In the genomic region with DNA sequence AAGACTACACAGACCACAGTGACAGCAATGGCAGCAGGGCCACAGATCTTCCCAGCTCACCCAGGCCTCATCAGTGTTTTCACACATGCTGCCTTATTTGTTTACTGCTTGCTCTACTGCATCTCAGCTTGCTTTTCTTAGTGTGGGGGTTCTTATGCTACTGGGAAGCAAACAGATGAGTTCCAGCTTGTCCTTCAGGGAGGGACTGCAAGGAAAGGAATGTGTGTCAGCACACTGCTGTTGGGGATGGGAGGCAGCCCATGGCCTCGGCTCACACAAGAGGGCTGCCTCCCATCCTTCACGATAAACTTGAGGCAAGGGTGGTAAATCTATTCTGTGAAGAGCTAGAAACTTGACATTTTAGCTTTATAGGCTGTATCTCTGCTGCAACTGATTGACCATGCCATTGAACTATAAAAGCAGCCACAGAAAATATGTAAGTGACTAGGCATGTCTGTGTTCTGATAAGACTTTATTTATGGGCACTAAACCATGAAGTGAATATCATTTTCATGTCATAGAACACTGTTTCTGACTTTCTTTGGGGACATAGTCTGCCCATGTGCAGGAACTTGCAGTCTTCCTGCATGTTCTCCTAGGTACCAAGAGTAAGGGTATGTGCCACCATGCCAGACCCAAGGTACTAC, we compare ENCODE assay signal across 17 mouse cellular contexts. TPM values are rescaled to one million over a fixed set of nuclear protein-coding genes. Genes with fewer than 3 reads are reported as not detected.
DNase-seq lines count a peak whose midpoint lies in the region; ATAC-seq lines count a peak whose summit lies in the region.
"Had no signal": no experiment of that assay in that cellular context is flagged by ENCODE, and none has a peak within 500 bp of the region (broad histone marks: within the 10 kb centered on the region; RNA-seq: fewer than 3 reads in every experiment).

No protein-coding gene starts in this region.

- no peak overlapping the region for H3K4me3 ChIP-seq in heart, embryonic 12.5 days
- no peak overlapping the region for H3K4me3 ChIP-seq in liver, embryonic 11.5 days (ENCODE audit: low read depth, low read length)
- no peak overlapping the region for H3K4me3 ChIP-seq in liver, embryonic 13.5 days (replicated peaks)
- H3K4me3 ChIP-seq: embryonic facial prominence, embryonic 15.5 days; midbrain, embryonic 13.5 days; neural tube, embryonic 12.5 days had no signal

- H3K36me3 ChIP-seq in heart, embryonic 12.5 days = no peaks in the 10 kb centered on the region
- H3K36me3 ChIP-seq in liver, embryonic 11.5 days (ENCODE audit: control insufficient read depth, insufficient read depth, low read length) = peaks cover 3% of the 10 kb centered on the region; the same call in 1 of the 2 replicates
- H3K36me3 ChIP-seq in liver, embryonic 13.5 days = peaks cover 15% of the 10 kb centered on the region
- H3K36me3 ChIP-seq: embryonic facial prominence, embryonic 15.5 days; midbrain, embryonic 13.5 days; neural tube, embryonic 12.5 days had no signal

- intact Hi-C loops in left cerebral cortex, postnatal 36 days (cut with DNase I) = no loop called here

- no peak for DNase-seq in heart, adult 11 months
- DNase-seq in liver, embryonic 11.5 days (ENCODE audit: low spot score) = peak; percentile 19
- DNase-seq in liver = no peak
- no peak for DNase-seq in liver, embryonic 13.5 days
- DNase-seq in left cerebral cortex, postnatal 36 days (ENCODE audit: low spot score in 2 of 2) = no peak
- DNase-seq in cerebellum, adult 11 months = no peak
- DNase-seq: cerebellum, adult 9-11 months; kidney, adult 2 months; lung, adult 2 months; lung, postnatal 4 days; thymus, postnatal 14 days had no signal

- H3K9me3 ChIP-seq in heart, embryonic 12.5 days (replicated peaks) = no peaks in the 10 kb centered on the region
- H3K9me3 ChIP-seq in liver, embryonic 11.5 days (ENCODE audit: control insufficient read depth, low read length) = no peaks in the 10 kb centered on the region
- H3K9me3 ChIP-seq in liver, embryonic 13.5 days (replicated peaks) = no peaks in the 10 kb centered on the region
- H3K9me3 ChIP-seq: embryonic facial prominence, embryonic 15.5 days; midbrain, embryonic 13.5 days; neural tube, embryonic 12.5 days had no signal

- H3K27ac ChIP-seq in heart, embryonic 12.5 days (ENCODE audit: poor library complexity, severe bottlenecking) = peak overlapping the region; percentile 54; the same call in 1 of the 2 replicates
- 0 out of 2 replicates have a peak overlapping the region, but pooled peaks have one; percentile 41 for H3K27ac ChIP-seq in liver, embryonic 11.5 days (ENCODE audit: low read depth, low read length)
- peak overlapping the region; percentile 86 for H3K27ac ChIP-seq in liver, embryonic 13.5 days
- H3K27ac ChIP-seq: embryonic facial prominence, embryonic 15.5 days; midbrain, embryonic 13.5 days; neural tube, embryonic 12.5 days had no signal

- H3K9ac ChIP-seq in heart, embryonic 12.5 days = no peak overlapping the region
- H3K9ac ChIP-seq in liver, embryonic 11.5 days (ENCODE audit: low read depth, low read length) = no peak overlapping the region
- peak overlapping the region; percentile 44 for H3K9ac ChIP-seq in liver, embryonic 13.5 days
- H3K9ac ChIP-seq: embryonic facial prominence, embryonic 15.5 days; midbrain, embryonic 13.5 days; neural tube, embryonic 12.5 days had no signal

- H3K27me3 ChIP-seq in heart, embryonic 12.5 days (replicated peaks) = no peaks in the 10 kb centered on the region
- no peaks in the 10 kb centered on the region for H3K27me3 ChIP-seq in liver, embryonic 11.5 days (replicated peaks; ENCODE audit: control insufficient read depth, insufficient read depth, low read length)
- no peaks in the 10 kb centered on the region for H3K27me3 ChIP-seq in liver, embryonic 13.5 days
- H3K27me3 ChIP-seq: CH12.LX; embryonic facial prominence, embryonic 15.5 days; midbrain, embryonic 13.5 days; neural tube, embryonic 12.5 days had no signal

- H3K4me2 ChIP-seq in heart, embryonic 12.5 days = no peak overlapping the region
- H3K4me2 ChIP-seq in liver, embryonic 11.5 days = no peak overlapping the region
- H3K4me2 ChIP-seq in liver, embryonic 13.5 days = no peak overlapping the region
- H3K4me2 ChIP-seq: embryonic facial prominence, embryonic 15.5 days; midbrain, embryonic 13.5 days; neural tube, embryonic 12.5 days had no signal

- ATAC-seq in heart, embryonic 12.5 days (ENCODE audit: insufficient number of reproducible peaks, low FRiP score) = no peak
- 0 out of 2 replicates have a peak, but pooled peaks have one; percentile 21 for ATAC-seq in liver, embryonic 11.5 days (replicated peaks; ENCODE audit: low FRiP score)
- peak; percentile 34 for ATAC-seq in liver, embryonic 13.5 days (ENCODE audit: low read depth)
- ATAC-seq: hindbrain, embryonic 16.5 days; midbrain, embryonic 13.5 days had no signal

- H3K4me1 ChIP-seq in heart, embryonic 12.5 days (replicated peaks) = peaks cover 22% of the 10 kb centered on the region
- H3K4me1 ChIP-seq in liver, embryonic 11.5 days (replicated peaks; ENCODE audit: control insufficient read depth, insufficient read depth, low read length) = peaks cover 4% of the 10 kb centered on the region
- H3K4me1 ChIP-seq in liver, embryonic 13.5 days (replicated peaks) = peaks cover 39% of the 10 kb centered on the region
- H3K4me1 ChIP-seq: midbrain, embryonic 13.5 days; neural tube, embryonic 12.5 days had no signal

- 34% methylated on average over 2 of the region's 2 CpGs for WGBS in heart, embryonic 12.5 days
- 51% methylated on average over 2 of the region's 2 CpGs for WGBS in liver, embryonic 11.5 days
- WGBS in liver, embryonic 13.5 days (ENCODE audit: insufficient replicate concordance) = 70% methylated on average over 2 of the region's 2 CpGs

RNA-seq across cellular contexts. Expression of gene Shq1, which starts 48.0 kb away (rescaled TPM):
- 11.4 and 12.7 TPM in 2 replicates for polyA plus RNA-seq in heart, embryonic 12.5 days (2016; fragmentation: Nextera tagmentation; extraction: Ambion mirVana)
- polyA plus RNA-seq in liver, embryonic 11.5 days (2014; fragmentation: Nextera tagmentation; extraction: Ambion mirVana) = 23.6 and 28.6 TPM in 2 replicates
- 15.3 and 16.4 TPM in 2 replicates for polyA plus RNA-seq in liver, embryonic 13.5 days (2015; fragmentation: Nextera tagmentation; extraction: Ambion mirVana)
- total RNA-seq in left cerebral cortex, postnatal 36 days (2021) = 1 to 10 TPM; 4.5 to 6.1 TPM
